Mouse (Mus musculus): Measurements from ENCODE around the gene Hmga2. TPM values are rescaled to one million over a fixed set of nuclear protein-coding genes. Genes with fewer than 3 reads are reported as not detected.

Gene Hmga2
- polyA plus RNA-seq, 1 experiment from 2014 or later = 4.3 TPM

GRCm38 (mm10) chr10:120319614-120320013, 156.7 kb downstream of the Hmga2 start:
- Histone ChIP-seq H3K9ac (no peak overlapping the region), H3K4me1 (replicated peaks) (no peaks in the 10 kb centered on the region), H3K4me3 (no peak overlapping the region), H3K27ac (no peak overlapping the region), H3K36me3 (no peaks in the 10 kb centered on the region), H3K9me3 (no peaks in the 10 kb centered on the region), H3K4me2 (no peak overlapping the region), H3K27me3 (no peaks in the 10 kb centered on the region)
- 89% methylated on average over 12 of the region's 12 CpGs for WGBS
- ATAC-seq (ENCODE audit: low FRiP score) = no peak

MicroRNAs encoded within 50 kb of the gene (microRNA counts, 519-probe panel; counts per million panel counts)
- microRNA mmu-miR-763 = 51.3 counts per million

Small RNA genes within 50 kb of the gene (microRNA-seq; reads per million reads assigned to microRNA genes)
- gene Mir763 = not detected

Other genes with a start within 250 kb of the Hmga2 start
- gene Llph, start 249.4 kb downstream of the Hmga2 start, polyA plus RNA-seq (2015; fragmentation: Nextera tagmentation; extraction: Ambion mirVana) = 44.0 and 46.8 TPM in 2 replicates